Mouse (Mus musculus) hindbrain, embryonic 15.5 days (tissue): ENCODE measurements around the gene Zc3h7a. TPM values are rescaled to one million over a fixed set of nuclear protein-coding genes. Genes with fewer than 3 reads are reported as not detected.
A peak's percentile ranks its signal among the peaks of the same experiment; 100 is the strongest.
"Not testable (repeated sequence)": the region's sequence is repeated elsewhere in the genome, so short reads cannot be mapped to it uniquely, and the experiment has no call there.

Source experiments
- ATAC-seq: fragments of 200-750 bp; cut with Nextera tagmentation; 2 replicates; pipeline ENCODE4 v1.8.0; 2017; ENCODE audit warnings: low read depth, moderate number of reproducible peaks, moderate TSS enrichment; ENCODE audit not compliant: low FRiP score
- H3K27ac ChIP-seq: fragments of 300-500 bp; sonication (generic); replicated peaks from 2 replicates; pipeline ENCODE4 v1.5.1; 2015; ENCODE audit warnings: mild to moderate bottlenecking, inconsistent platforms
- H3K27me3 ChIP-seq: fragments of 300-500 bp; sonication (generic); 2 replicates; pipeline ENCODE4 v1.6.1; 2015; ENCODE audit warnings: control low read depth, inconsistent platforms
- H3K36me3 ChIP-seq: fragments of 300-500 bp; sonication (generic); 2 replicates; pipeline ENCODE4 v1.6.1; 2015; ENCODE audit warnings: control low read depth, inconsistent platforms
- H3K4me1 ChIP-seq: fragments of 300-500 bp; sonication (generic); replicated peaks from 2 replicates; pipeline ENCODE4 v1.6.1; 2015; ENCODE audit warnings: control low read depth, inconsistent platforms
- H3K4me2 ChIP-seq: fragments of 300-500 bp; sonication (generic); 2 replicates; pipeline ENCODE4 v1.6.1; 2015; ENCODE audit warnings: moderate library complexity, mild to moderate bottlenecking, inconsistent platforms
- H3K4me3 ChIP-seq: fragments of 300-500 bp; sonication (generic); 2 replicates; pipeline ENCODE4 v1.5.1; 2015; ENCODE audit warnings: mild to moderate bottlenecking, inconsistent platforms
- H3K9ac ChIP-seq: fragments of 300-500 bp; sonication (generic); 2 replicates; pipeline ENCODE4 v1.6.1; 2015; ENCODE audit warnings: inconsistent platforms
- H3K9me3 ChIP-seq: fragments of 300-500 bp; sonication (generic); 2 replicates; pipeline ENCODE4 v1.6.1; 2016; ENCODE audit warnings: control low read depth, inconsistent platforms
- WGBS: fragments of 180-500 bp; shearing (Covaris S2); methylation state at CpG from one replicate; pipeline ENCODE4 v1.1.7; 2015; 5-methylcytosine and 5-hydroxymethylcytosine counted together
- polyA plus RNA-seq: library from polyadenylated mRNA; unstranded; fragments of >200 nt; fragmentation: Nextera tagmentation; extraction: Ambion mirVana; gene quantifications from 2 replicates; pipeline ENCODE4 v1.2.1, GENCODE M21; 2015

Gene Zc3h7a
- polyA plus RNA-seq, 1 experiment from 2014 or later, result 73.8 TPM

DNA sequence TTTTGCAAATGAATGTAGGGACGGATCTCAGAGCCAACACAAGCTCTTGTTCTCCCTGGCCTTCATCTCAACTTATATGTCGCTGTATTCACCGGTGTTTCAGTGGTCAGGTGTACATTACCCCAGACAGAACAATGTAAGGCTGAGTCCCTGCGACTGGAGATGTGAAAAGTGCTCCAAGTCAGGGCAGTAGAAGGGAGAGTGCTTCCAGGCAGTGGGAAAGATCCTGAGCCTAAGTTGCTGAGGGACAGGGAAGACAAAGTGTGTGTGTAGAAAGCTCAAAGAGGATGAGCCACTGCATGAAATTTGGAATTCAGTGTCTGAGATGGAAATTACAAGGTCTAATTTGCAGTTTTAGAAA is 671 bp upstream of the Zc3h7a start:
- no peaks in the 10 kb centered on the region for H3K36me3 ChIP-seq
- no peak for ATAC-seq
- H3K9me3 ChIP-seq, result no peaks in the 10 kb centered on the region
- peak overlapping the region; percentile 80 for H3K4me2 ChIP-seq
- peak overlapping the region; percentile 55 for H3K4me3 ChIP-seq
- H3K4me1 ChIP-seq, result peaks cover 30% of the 10 kb centered on the region
- peak overlapping the region; percentile 66 for H3K9ac ChIP-seq
- 3% methylated on average over 4 of the region's 4 CpGs for WGBS
- H3K27me3 ChIP-seq, result no peaks in the 10 kb centered on the region
- H3K27ac ChIP-seq, result peak overlapping the region; percentile 89

DNA sequence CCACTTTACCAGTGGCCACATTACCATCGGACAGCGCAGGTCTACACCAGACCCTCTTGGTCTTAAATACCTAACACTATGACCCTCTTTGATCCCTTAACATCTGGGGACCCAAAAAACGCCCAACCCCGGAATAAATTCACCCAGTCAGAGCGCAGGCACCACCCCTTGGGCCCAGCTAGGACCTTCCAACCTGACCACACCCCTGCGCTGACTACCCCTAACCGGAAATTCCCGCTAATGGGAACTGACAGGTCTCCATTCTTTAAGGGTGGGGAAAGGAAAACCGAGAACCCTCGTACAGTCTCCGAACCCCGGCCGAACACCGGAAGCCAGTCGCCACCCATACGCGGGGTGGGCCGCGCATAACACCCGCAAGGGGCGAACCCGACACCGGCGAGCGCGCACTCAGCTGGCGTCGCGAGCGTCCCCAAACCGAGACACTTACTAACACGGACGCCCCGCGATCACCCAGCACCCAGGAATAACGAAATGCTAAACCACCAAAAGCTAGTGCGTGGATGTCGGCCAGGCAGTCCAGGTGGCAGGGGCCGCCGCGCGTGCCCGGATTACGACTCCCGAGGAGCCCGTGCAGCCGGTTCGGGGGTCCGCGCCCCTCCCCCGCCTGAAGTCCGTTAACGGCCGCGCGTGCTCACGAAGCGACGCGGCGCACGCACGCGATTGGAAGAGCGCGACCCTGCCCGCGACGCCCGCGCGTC is 545 bp downstream of the Zc3h7a start:
- Histone ChIP-seq H3K27ac (peak overlapping the region; percentile 89), H3K9me3 (no peaks in the 10 kb centered on the region), H3K27me3 (no peaks in the 10 kb centered on the region), H3K4me2 (peak overlapping the region; percentile 80), H3K4me1 (peaks cover 30% of the 10 kb centered on the region), H3K36me3 (no peaks in the 10 kb centered on the region), H3K9ac (peak overlapping the region; percentile 66), H3K4me3 (peak overlapping the region; percentile 55)
- no peak; the same call in none of the 2 replicates for ATAC-seq
- WGBS, result under 1% methylated on average over 69 of the region's 72 CpGs

DNA sequence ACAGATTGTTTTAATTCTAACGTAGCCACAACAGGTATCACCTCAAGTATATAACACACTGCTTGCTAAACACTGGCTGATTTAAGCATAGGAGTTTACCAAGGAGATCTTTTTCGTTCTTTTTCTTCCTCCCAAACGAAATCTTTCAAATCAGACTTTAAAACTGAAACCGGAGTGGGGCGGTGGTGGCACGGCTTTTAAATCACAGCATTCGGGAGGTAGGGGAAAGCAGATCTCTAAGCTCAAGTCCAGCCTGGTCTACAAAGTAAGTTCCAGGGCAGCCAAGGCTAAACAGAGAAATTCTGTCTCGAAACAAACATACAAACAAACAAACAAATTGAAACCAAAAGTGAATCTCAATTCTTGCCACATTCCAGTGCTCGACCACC is 1.1 kb downstream of the Zc3h7a start:
- WGBS, result 10% methylated on average over 9 of the region's 9 CpGs
- Histone ChIP-seq H3K4me2 (peak overlapping the region; percentile 80), H3K9ac (peak overlapping the region; percentile 66), H3K36me3 (no peaks in the 10 kb centered on the region), H3K27ac (peak overlapping the region; percentile 89), H3K27me3 (no peaks in the 10 kb centered on the region), H3K9me3 (no peaks in the 10 kb centered on the region), H3K4me1 (peaks cover 30% of the 10 kb centered on the region), H3K4me3 (peak overlapping the region; percentile 55)
- ATAC-seq, result no peak

DNA sequence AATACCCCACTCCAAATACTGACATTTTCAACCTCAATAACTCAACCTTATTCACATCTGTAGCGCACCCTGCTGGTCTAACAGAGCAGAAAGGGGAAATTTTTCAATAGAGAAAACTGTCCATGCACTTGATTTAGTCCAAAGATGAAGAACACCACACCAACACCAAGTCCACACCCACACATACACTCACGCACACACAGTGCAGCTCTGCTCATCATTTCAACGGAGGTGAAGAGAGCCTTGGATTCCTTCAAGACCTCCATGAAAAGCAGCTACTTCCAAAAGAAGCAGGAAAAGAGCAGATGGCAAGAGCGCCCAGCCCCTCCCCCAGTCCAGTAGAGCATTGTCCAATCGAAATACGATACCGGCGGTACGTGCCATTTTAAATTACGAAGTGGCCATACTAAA is 1.5 kb downstream of the Zc3h7a start:
- peak overlapping the region; percentile 66; the same call in 1 of the 2 replicates for H3K9ac ChIP-seq
- H3K9me3 ChIP-seq, result no peaks in the 10 kb centered on the region
- peaks cover 30% of the 10 kb centered on the region for H3K4me1 ChIP-seq
- H3K4me3 ChIP-seq, result peak overlapping the region; percentile 55
- ATAC-seq, result no peak
- H3K27ac ChIP-seq, result peak overlapping the region; percentile 89; the same call in 1 of the 2 replicates
- no peaks in the 10 kb centered on the region for H3K36me3 ChIP-seq
- 9% methylated on average over 10 of the region's 10 CpGs for WGBS
- no peaks in the 10 kb centered on the region for H3K27me3 ChIP-seq
- H3K4me2 ChIP-seq, result peak overlapping the region; percentile 80

DNA sequence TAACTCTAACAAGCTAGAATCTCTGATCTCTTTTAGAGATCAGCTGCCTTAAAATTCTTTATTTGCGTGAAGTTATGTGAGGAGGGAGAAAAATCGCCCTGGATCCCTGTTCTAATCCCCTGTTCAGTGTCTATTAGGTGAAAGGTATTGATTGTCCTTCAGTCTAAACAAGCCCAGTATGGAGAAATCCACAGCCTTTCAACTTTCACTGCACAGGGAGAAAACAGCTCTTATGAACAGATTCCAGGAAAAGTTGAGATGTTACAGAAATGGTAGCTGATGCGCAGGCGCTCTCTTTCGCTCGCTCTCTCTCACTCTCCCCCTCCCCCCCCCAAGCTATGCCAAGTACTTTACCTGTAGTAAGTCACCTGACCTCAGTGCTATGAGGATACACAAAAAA is 4.5 kb downstream of the Zc3h7a start:
- Histone ChIP-seq H3K27ac (no peak overlapping the region), H3K9ac (no peak overlapping the region), H3K4me3 (no peak overlapping the region), H3K9me3 (no peaks in the 10 kb centered on the region), H3K36me3 (no peaks in the 10 kb centered on the region), H3K27me3 (no peaks in the 10 kb centered on the region), H3K4me2 (no peak overlapping the region), H3K4me1 (peaks cover 24% of the 10 kb centered on the region)
- no peak for ATAC-seq
- WGBS, result 89% methylated on average over 6 of the region's 6 CpGs

DNA sequence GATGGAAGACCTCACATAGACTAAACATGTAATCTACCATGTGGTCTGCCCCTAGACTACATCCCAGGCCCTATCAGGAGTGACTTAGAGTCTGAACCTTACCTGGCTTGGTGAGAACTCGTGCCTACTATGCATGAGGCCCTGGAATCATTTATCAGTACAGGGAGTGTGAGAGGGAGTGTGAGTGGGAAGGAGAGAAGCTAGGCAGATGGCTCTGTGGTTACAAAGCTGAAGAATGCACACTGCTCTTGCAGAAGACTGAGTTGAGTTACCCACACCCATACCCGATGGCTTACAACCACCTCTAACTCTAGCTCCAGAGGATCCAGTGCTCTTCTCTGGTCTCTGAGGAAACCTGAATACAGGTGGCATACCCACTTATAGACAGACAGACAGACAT is 9.8 kb downstream of the Zc3h7a start:
- Histone ChIP-seq H3K4me1 (0 out of 2 replicates have a peak, but pooled peaks cover 5% of the 10 kb centered on the region), H3K9ac (no peak overlapping the region), H3K27me3 (no peaks in the 10 kb centered on the region), H3K4me3 (no peak overlapping the region), H3K4me2 (no peak overlapping the region), H3K36me3 (peaks cover 15% of the 10 kb centered on the region), H3K27ac (no peak overlapping the region), H3K9me3 (no peaks in the 10 kb centered on the region)
- ATAC-seq, result no peak
- 90% methylated on average over 2 of the region's 2 CpGs for WGBS

DNA sequence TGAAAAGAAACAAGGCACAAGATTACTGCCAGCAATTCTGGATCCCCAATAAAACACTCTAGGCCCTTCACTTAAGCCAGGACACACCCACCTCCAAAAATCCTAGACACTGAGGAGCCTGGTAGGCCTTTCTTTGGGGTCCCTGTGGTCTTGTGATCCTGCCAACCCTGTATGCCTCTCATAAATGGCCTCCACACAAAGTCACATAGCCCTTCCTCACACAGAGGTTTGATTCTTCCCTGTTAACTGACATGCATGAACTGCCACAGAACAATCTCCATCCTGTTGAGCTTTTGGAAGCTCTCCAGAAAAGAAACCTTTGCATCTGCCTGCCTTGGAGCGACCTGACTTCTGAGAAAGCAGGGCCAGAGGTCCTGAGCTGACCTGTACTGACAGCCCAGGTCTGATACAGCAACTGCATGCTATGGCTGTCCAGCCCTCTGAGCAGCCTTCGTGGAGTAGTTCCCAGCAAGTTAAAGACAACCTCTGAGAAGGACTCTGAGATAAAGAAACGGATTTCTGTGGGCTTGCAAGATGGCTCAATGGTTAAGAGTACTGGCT is 11.4 kb downstream of the Zc3h7a start:
- no peak overlapping the region for H3K9ac ChIP-seq
- 0 out of 2 replicates have a peak overlapping the region, but pooled peaks have one; percentile 20 for H3K27ac ChIP-seq
- H3K9me3 ChIP-seq, result no peaks in the 10 kb centered on the region
- H3K36me3 ChIP-seq, result peaks cover 16% of the 10 kb centered on the region
- ATAC-seq, result no peak
- no peak overlapping the region for H3K4me3 ChIP-seq
- H3K4me2 ChIP-seq, result no peak overlapping the region
- 0 out of 2 replicates have a peak, but pooled peaks cover 5% of the 10 kb centered on the region for H3K4me1 ChIP-seq
- H3K27me3 ChIP-seq, result no peaks in the 10 kb centered on the region
- WGBS, result 73% methylated on average over 3 of the region's 3 CpGs

DNA sequence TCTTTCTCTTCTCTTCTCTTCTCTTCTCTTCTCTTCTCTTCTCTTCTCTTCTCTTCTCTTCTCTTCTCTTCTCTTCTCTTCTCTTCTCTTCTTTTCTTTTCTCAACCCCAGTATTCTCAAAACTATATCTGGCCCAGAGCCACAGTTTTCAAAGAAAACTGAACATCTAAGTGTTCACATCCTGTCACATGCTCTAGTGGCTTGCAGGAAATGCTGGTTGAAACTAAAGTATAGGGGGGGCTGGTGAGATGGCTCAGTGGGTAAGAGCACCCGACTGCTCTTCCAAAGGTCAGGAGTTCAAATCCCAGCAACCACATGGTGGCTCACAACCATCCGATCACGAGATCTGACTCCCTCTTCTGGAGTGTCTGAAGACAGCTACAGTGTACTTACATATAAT is 18.5 kb downstream of the Zc3h7a start:
- H3K27ac ChIP-seq, H3K4me3 ChIP-seq, H3K9ac ChIP-seq, H3K4me1 ChIP-seq, H3K27me3 ChIP-seq, H3K9me3 ChIP-seq, H3K4me2 ChIP-seq, ATAC-seq: not testable (repeated sequence)
- peaks cover 48% of the 10 kb centered on the region for H3K36me3 ChIP-seq
- WGBS, result 65% methylated on average over 1 of the region's 3 CpGs

DNA sequence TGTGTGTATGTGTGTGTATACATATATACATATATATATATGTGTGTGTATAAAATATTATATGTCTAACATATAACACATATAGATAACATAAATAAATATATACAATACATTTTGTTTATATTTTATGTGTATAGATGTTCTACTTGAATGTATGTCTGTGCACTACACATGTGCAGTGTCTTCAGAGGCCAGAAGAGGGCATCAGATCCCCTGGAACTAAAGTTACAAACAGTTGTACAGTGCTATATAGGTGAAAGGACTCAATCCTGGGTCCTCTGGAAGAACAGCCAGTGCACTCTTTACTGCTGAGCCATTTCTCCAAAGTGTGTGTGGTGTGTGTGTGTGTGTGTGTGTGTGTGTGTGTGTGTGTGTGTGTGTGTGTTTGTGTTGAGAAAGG is 21.7 kb downstream of the Zc3h7a start:
- Histone ChIP-seq H3K9me3 (no peaks in the 10 kb centered on the region), H3K4me3 (no peak overlapping the region), H3K4me2 (no peak overlapping the region), H3K9ac (no peak overlapping the region), H3K36me3 (peaks cover 52% of the 10 kb centered on the region), H3K27ac (no peak overlapping the region), H3K27me3 (no peaks in the 10 kb centered on the region), H3K4me1 (no peaks in the 10 kb centered on the region)
- no peak for ATAC-seq

DNA sequence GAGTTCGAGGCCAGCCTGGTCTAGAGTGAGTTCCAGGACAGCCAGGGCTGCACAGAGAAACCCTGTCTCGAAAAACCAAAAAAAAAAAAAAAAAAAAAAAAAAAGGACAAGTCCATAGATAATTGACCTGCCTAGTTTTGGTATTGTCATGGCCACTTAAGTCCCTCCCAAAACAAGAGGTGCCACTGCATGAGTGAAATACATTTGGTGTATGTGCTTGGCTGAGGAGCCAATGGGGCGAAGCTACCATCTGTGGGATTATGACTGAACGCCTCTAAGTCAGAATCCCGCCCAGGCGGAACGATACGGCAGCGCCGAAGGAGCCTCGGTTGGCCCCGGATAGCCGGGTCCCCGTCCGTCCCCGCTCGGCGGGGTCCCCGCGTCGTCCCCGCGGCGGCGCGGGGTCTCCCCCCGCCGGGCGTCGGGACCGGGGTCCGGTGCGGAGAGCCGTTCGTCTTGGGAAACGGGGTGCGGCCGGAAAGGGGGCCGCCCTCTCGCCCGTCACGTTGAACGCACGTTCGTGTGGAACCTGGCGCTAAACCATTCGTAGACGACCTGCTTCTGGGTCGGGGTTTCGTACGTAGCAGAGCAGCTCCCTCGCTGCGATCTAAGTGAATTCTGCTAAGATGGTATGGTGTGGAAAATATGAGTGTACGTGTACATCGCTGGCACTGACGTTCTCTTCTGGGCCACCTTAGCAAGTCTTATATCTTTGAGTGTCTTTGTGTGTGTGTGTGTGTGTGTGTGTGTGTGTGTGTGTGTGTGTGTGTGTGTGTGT is 32.3 kb downstream of the Zc3h7a start:
- WGBS, result 19% methylated on average over 55 of the region's 56 CpGs
- not testable (repeated sequence) for H3K27me3 ChIP-seq, H3K27ac ChIP-seq, H3K4me1 ChIP-seq, ATAC-seq, H3K9ac ChIP-seq, H3K4me2 ChIP-seq, H3K4me3 ChIP-seq, H3K9me3 ChIP-seq
- H3K36me3 ChIP-seq, result peaks cover 51% of the 10 kb centered on the region

DNA sequence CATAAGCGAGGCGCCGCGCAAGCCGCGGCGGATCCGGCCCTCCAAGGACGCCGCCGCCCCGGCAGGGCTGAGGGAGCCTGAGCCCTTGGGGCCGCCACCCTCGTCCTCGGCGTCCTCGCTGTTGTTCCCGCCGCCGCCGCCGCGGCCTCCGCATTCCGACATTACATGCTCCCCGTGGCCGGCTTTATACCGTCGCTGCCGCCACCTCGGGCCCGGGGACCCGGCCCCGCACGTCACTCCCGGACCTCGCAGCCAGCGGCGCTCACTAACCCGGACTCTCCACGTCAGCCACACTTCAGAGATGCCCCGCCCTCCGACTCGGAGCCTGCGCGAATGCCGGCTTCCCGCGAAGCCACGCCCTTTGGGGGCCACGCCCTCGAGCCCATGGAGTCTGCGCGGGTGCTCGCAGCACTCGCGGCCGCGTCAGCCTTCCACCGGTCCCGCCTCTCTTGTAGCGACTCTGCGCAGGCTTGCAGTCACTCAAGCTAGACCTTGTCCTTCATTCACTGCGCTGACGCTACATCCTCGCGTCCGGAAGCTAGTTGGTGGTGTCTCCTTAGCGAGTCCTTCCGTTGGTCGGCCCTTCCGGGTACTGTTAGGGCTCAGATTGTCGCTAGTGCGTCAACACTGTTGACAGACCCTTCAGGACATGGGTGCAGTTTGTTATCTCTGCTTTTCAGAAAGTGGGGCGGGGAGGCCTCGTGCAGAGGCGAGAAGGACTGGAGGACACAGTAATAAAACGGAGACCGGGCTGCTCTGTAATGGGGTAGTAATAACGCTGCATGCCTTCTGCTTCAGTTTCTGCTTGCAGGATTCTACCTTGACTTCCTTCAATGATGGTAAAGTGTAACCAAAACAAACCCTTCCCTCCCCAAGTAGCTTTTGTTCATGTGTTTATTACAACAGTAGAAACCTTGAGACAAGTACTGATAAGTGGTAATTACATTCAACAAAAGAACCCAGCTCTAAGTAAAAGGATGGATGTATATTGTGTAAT is 41.5 kb downstream of the Zc3h7a start, which contains the start of gene Txndc11:
Txndc11 (minus strand) TSS at position 303 of the 997 bp plus-strand sequence.
- WGBS, result under 1% methylated on average over 76 of the region's 80 CpGs

More for the DNA sequence above, 41.5 kb downstream of the Zc3h7a start, which contains the start of gene Txndc11:
- H3K9ac ChIP-seq, result peak within 1 kb of the TSS; percentile 88
- H3K4me2 ChIP-seq, result peak within 1 kb of the TSS; percentile 67
- peak within 1 kb of the TSS; percentile 94 for H3K4me3 ChIP-seq
- ATAC-seq, result peak; percentile 100
- no peaks in the 10 kb centered on the region for H3K27me3 ChIP-seq
- peaks cover 29% of the 10 kb centered on the region for H3K4me1 ChIP-seq
- peaks cover 15% of the 10 kb centered on the region; the same call in 1 of the 2 replicates for H3K36me3 ChIP-seq
- no peaks in the 10 kb centered on the region for H3K9me3 ChIP-seq
- peak within 1 kb of the TSS; percentile 92 for H3K27ac ChIP-seq
